In the genomic region with DNA sequence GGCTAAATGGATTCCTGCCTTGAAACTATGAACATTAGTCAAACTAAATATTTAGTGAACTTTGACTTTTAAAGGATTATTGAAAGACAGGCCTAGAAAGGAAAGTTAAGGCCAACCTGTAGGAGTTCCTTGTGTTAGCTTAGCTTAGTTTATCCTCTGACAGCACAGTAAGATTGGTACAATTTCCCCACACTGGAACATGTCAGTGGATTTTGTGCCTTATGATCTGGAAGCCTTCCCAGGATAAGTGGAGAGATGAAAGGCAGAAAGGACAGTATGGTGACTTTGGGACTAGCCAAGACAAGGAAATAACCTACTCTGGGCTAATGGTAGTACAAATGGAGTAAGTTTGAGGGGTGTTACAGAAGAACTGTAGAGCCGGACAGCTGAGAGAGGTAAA, we compare ENCODE assay signal across 27 mouse cellular contexts. TPM values are rescaled to one million over a fixed set of nuclear protein-coding genes. Genes with fewer than 3 reads are reported as not detected.
DNase-seq lines count a peak whose midpoint lies in the region; ATAC-seq lines count a peak whose summit lies in the region.
"Had no signal": no experiment of that assay in that cellular context is flagged by ENCODE, and none has a peak within 500 bp of the region (broad histone marks: within the 10 kb centered on the region; RNA-seq: fewer than 3 reads in every experiment).

No protein-coding gene starts in this region.

- H3K36me3 ChIP-seq in midbrain, embryonic 11.5 days (ENCODE audit: control insufficient read depth, insufficient read depth, low read length), result no peaks in the 10 kb centered on the region
- H3K36me3 ChIP-seq in midbrain, embryonic 13.5 days, result no peaks in the 10 kb centered on the region
- H3K36me3 ChIP-seq: forebrain, embryonic 10.5 days; forebrain, embryonic 15.5 days; heart, embryonic 13.5 days; limb, embryonic 13.5 days; liver, embryonic 13.5 days; midbrain, embryonic 10.5 days had no signal

- ATAC-seq in midbrain, embryonic 11.5 days (ENCODE audit: low FRiP score), result no peak
- ATAC-seq in midbrain, embryonic 13.5 days, result no peak
- ATAC-seq in megakaryocyte-erythroid progenitor cell, adult 5-6 weeks (replicated peaks; ENCODE audit: low FRiP score, low TSS enrichment, poor library complexity, severe bottlenecking), result no peak
- ATAC-seq: CD4-positive, CD25-positive, alpha-beta regulatory T cell, adult 4 months; forebrain, embryonic 15.5 days; hindbrain, embryonic 16.5 days; intestine, postnatal 0 days; lung, postnatal 0 days had no signal

- intact Hi-C loops in heart, postnatal 25 days (cut with DNase I), result loop anchor here (5.0 to 10.0 kb wide), 3 partner anchors 76 to 507 kb away; a partner anchor contains a TSS
- intact Hi-C loops in left cerebral cortex, postnatal 4 days (cut with DNase I), result no loop called here

- WGBS in midbrain, embryonic 11.5 days, result 68% methylated on average over 1 of the region's 1 CpGs
- 97% methylated on average over 1 of the region's 1 CpGs for WGBS in midbrain, embryonic 13.5 days

- no peak overlapping the region for H3K9ac ChIP-seq in midbrain, embryonic 11.5 days (ENCODE audit: low read length)
- no peak overlapping the region for H3K9ac ChIP-seq in midbrain, embryonic 13.5 days (replicated peaks)
- H3K9ac ChIP-seq: forebrain, embryonic 15.5 days; heart, embryonic 13.5 days; limb, embryonic 13.5 days; liver, embryonic 13.5 days had no signal

- peak; percentile 64 for DNase-seq in heart, adult 11 months
- DNase-seq in heart, postnatal 25 days (ENCODE audit: low spot score), result no peak
- DNase-seq in midbrain, embryonic 11.5 days (ENCODE audit: low spot score, missing footprints), result peak; percentile 83
- peak; percentile 63 for DNase-seq in fat pad, adult 2 months (ENCODE audit: extremely low read depth, low read depth, low spot score)
- peak; percentile 19 for DNase-seq in naive thymus-derived CD4-positive, alpha-beta T cell, adult 2 months (ENCODE audit: low read depth)
- no peak for DNase-seq in left cerebral cortex, postnatal 4 days
- DNase-seq: adrenal gland, postnatal 10 days; cerebellum, adult 8-10 months; cerebellum, postnatal 36 days; gastrocnemius, postnatal 10 days; kidney, adult 9 months; kidney, postnatal 10 days; liver, embryonic 13.5 days; lung, adult 18-20 months had no signal

- H3K4me2 ChIP-seq in midbrain, embryonic 11.5 days, result no peak overlapping the region
- H3K4me2 ChIP-seq in midbrain, embryonic 13.5 days (replicated peaks), result no peak overlapping the region
- H3K4me2 ChIP-seq: forebrain, embryonic 15.5 days had no signal

- H3K27me3 ChIP-seq in midbrain, embryonic 11.5 days (ENCODE audit: control insufficient read depth, insufficient read depth, low read length), result peaks cover 2% of the 10 kb centered on the region; the same call in 1 of the 2 replicates
- H3K27me3 ChIP-seq in midbrain, embryonic 13.5 days, result 0 out of 2 replicates have a peak, but pooled peaks cover 5% of the 10 kb centered on the region
- H3K27me3 ChIP-seq: forebrain, embryonic 15.5 days; heart, embryonic 13.5 days; limb, embryonic 13.5 days had no signal

- H3K4me1 ChIP-seq in midbrain, embryonic 11.5 days (ENCODE audit: control insufficient read depth, insufficient read depth, low read length), result peaks cover 3% of the 10 kb centered on the region; the same call in 1 of the 2 replicates
- H3K4me1 ChIP-seq in midbrain, embryonic 13.5 days (replicated peaks), result peaks cover 6% of the 10 kb centered on the region

- no peaks in the 10 kb centered on the region for H3K9me3 ChIP-seq in midbrain, embryonic 11.5 days (ENCODE audit: control insufficient read depth, low read length)
- H3K9me3 ChIP-seq in midbrain, embryonic 13.5 days, result no peaks in the 10 kb centered on the region
- H3K9me3 ChIP-seq: forebrain, embryonic 10.5 days; forebrain, embryonic 15.5 days; heart, embryonic 13.5 days; limb, embryonic 13.5 days; liver, embryonic 13.5 days; midbrain, embryonic 10.5 days had no signal

- H3K4me3 ChIP-seq in midbrain, embryonic 11.5 days (ENCODE audit: low read depth, low read length), result no peak overlapping the region
- H3K4me3 ChIP-seq in midbrain, embryonic 13.5 days (replicated peaks), result no peak overlapping the region

- H3K27ac ChIP-seq in midbrain, embryonic 11.5 days (ENCODE audit: low read depth, low read length), result no peak overlapping the region
- H3K27ac ChIP-seq in midbrain, embryonic 13.5 days, result no peak overlapping the region
- H3K27ac ChIP-seq: forebrain, embryonic 10.5 days; heart, embryonic 13.5 days; limb, embryonic 13.5 days; macrophage had no signal

RNA-seq across cellular contexts. Expression of a gene that starts 1.4 kb away (rescaled TPM):
- 10 to 100 TPM in 1 of 2 experiments, 1 to 10 TPM in 1; 9.9 to 12.3 TPM for total RNA-seq in heart, postnatal 25 days (2021)
- polyA plus RNA-seq in midbrain, embryonic 11.5 days (2014; fragmentation: Nextera tagmentation; extraction: Ambion mirVana), result 3.0 and 4.3 TPM in 2 replicates
- 9.7 and 10.2 TPM in 2 replicates for polyA plus RNA-seq in midbrain, embryonic 13.5 days (2015; fragmentation: Nextera tagmentation; extraction: Ambion mirVana)
- total RNA-seq in megakaryocyte-erythroid progenitor cell, adult 5-6 weeks (2014; fragmentation: Nextera tagmentation), result 4.7 and 8.0 TPM in 2 replicates
- total RNA-seq in megakaryocyte-erythroid progenitor cell, adult 5-6 weeks (2017), result 4.5 and 7.8 TPM in 2 replicates
- 10 to 100 TPM; 22.9 to 23.6 TPM for total RNA-seq in left cerebral cortex, postnatal 4 days (2021)
- total RNA-seq: granulocyte monocyte progenitor cell, adult 5-6 weeks had no signal

Comparison
In these comparisons a context has a peak if more than half of its experiments do, and no peak if none do; other contexts are left out.
1. DNase-seq: peak in heart, adult 11 months (single experiment), midbrain, embryonic 11.5 days (single experiment), fat pad, adult 2 months (single experiment) and naive thymus-derived CD4-positive, alpha-beta T cell, adult 2 months (single experiment); none in heart, postnatal 25 days (single experiment) and left cerebral cortex, postnatal 4 days (single experiment).